Mouse (Mus musculus): ENCODE measurements at regions not wholly inside any gene's neighbourhood (a gene's known extent, or its start where the extent isn't known, plus 50 kb on each side); places are given as distances from the start of the nearest gene placed in this dataset.

- TF ChIP-seq TBP (IDR thresholded peaks at IDR 0.05; ENCODE audit: low read depth, low read length) (no peak), MEF2A (IDR thresholded peaks at IDR 0.05; ENCODE audit: extremely low read depth, insufficient replicate concordance, low read depth, low read length, poor library complexity, severe bottlenecking) (no peak), MAFK (IDR thresholded peaks at IDR 0.05; ENCODE audit: borderline replicate concordance, low read depth, low read length) (no peak)
- Histone ChIP-seq H3K79me2 (ENCODE audit: control insufficient read depth, insufficient read depth, low read length, poor library complexity) (no peaks in the 10 kb centered on the region), H3K4me1 (ENCODE audit: control insufficient read depth in 1 of 2, insufficient read depth in 2 of 2, low read length in 2 of 2) (no peaks in the 10 kb centered on the region), H3K36me3 (ENCODE audit: control insufficient read depth in 1 of 2, insufficient read depth in 2 of 2, low read length in 2 of 2) (no peaks in the 10 kb centered on the region), H3K4me3 (ENCODE audit: control insufficient read depth in 1 of 2, insufficient read depth in 1 of 2, low read depth in 2 of 2, low read length in 2 of 2) (no peak overlapping the region), H3K27ac (ENCODE audit: control insufficient read depth, low read depth, low read length) (no peak overlapping the region), H3K9ac (ENCODE audit: control insufficient read depth, low read depth, low read length, poor library complexity, severe bottlenecking) (no peak overlapping the region), H3K27me3 (ENCODE audit: control insufficient read depth in 1 of 2, insufficient read depth in 2 of 2, low read length in 2 of 2) (peaks cover 8 to 15% of the 10 kb centered on the region in 2 experiments), H3K9me3 (replicated peaks; ENCODE audit: insufficient read depth, low read length) (no peaks in the 10 kb centered on the region)
- no peak for DNase-seq (ENCODE audit: low read depth, low spot score)
These were observed 116.8 kb upstream of the Shb start for GRCm38 (mm10) chr4:45648884-45649577.

- Histone ChIP-seq H3K27ac (ENCODE audit: control insufficient read depth, low read depth, low read length) (no peak overlapping the region), H3K27me3 (ENCODE audit: control insufficient read depth in 1 of 2, insufficient read depth in 2 of 2, low read length in 2 of 2) (peaks cover 10 to 18% of the 10 kb centered on the region in 2 experiments), H3K4me3 (ENCODE audit: control insufficient read depth in 1 of 2, insufficient read depth in 1 of 2, low read depth in 2 of 2, low read length in 2 of 2) (no peak overlapping the region), H3K36me3 (ENCODE audit: control insufficient read depth in 1 of 2, insufficient read depth in 2 of 2, low read length in 2 of 2) (no peaks in the 10 kb centered on the region), H3K9me3 (replicated peaks; ENCODE audit: insufficient read depth, low read length) (no peaks in the 10 kb centered on the region), H3K4me1 (ENCODE audit: control insufficient read depth in 1 of 2, insufficient read depth in 2 of 2, low read length in 2 of 2) (no peaks in the 10 kb centered on the region), H3K9ac (ENCODE audit: control insufficient read depth, low read depth, low read length, poor library complexity, severe bottlenecking) (no peak overlapping the region), H3K79me2 (ENCODE audit: control insufficient read depth, insufficient read depth, low read length, poor library complexity) (no peaks in the 10 kb centered on the region)
- TF ChIP-seq USF2 (IDR thresholded peaks at IDR 0.05; ENCODE audit: borderline replicate concordance in 1 of 2, insufficient read depth in 1 of 2, low read depth in 1 of 2, low read length in 2 of 2) (no peak), ELF1 (IDR thresholded peaks at IDR 0.05; ENCODE audit: low read depth, low read length) (no peak), MXI1 (IDR thresholded peaks at IDR 0.05; ENCODE audit: low read depth, low read length) (no peak), POLR2A (IDR thresholded peaks at IDR 0.05; ENCODE audit: control insufficient read depth in 1 of 2, insufficient read depth in 1 of 2, low read depth in 1 of 2, low read length in 2 of 2, poor library complexity in 1 of 2) (no peak), RAD21 (IDR thresholded peaks at IDR 0.05; ENCODE audit: low read depth, low read length) (no peak), SMC3 (IDR thresholded peaks at IDR 0.05; ENCODE audit: low read depth, low read length) (no peak), MAFK (IDR thresholded peaks at IDR 0.05; ENCODE audit: borderline replicate concordance, low read depth, low read length) (no peak), CHD2 (IDR thresholded peaks at IDR 0.05; ENCODE audit: low read length) (no peak), ZC3H11A (IDR thresholded peaks at IDR 0.05; ENCODE audit: low read depth, low read length) (no peak), MAX (IDR thresholded peaks at IDR 0.05; ENCODE audit: low read length) (no peak), MEF2A (IDR thresholded peaks at IDR 0.05; ENCODE audit: extremely low read depth, insufficient replicate concordance, low read depth, low read length, poor library complexity, severe bottlenecking) (no peak), POLR2AphosphoS2 (IDR thresholded peaks at IDR 0.05; ENCODE audit: low read length) (no peak), CHD1 (IDR thresholded peaks at IDR 0.05; ENCODE audit: low read depth, low read length) (no peak), GABPA (IDR thresholded peaks at IDR 0.05; ENCODE audit: low read depth, low read length) (no peak), HCFC1 (IDR thresholded peaks at IDR 0.05; ENCODE audit: low read depth, low read length) (no peak), CTCF (IDR thresholded peaks at IDR 0.05 in 2 of 3, conservative IDR thresholded peaks at IDR 0.05 in 1 of 3; ENCODE audit: control insufficient read depth in 1 of 3, insufficient read depth in 1 of 3, low read depth in 2 of 3, low read length in 3 of 3, poor library complexity in 1 of 3, severe bottlenecking in 1 of 3) (no peak)
- no peak for DNase-seq (ENCODE audit: low read depth, low spot score)
These were observed 115.2 kb upstream of the Shb start for GRCm38 (mm10) chr4:45647514-45647913.
